In genomic region chr11:120578024-120578693, GRCm38 (mm10) we compare ENCODE assay signal across 12 mouse cellular contexts. TPM values are rescaled to one million over a fixed set of nuclear protein-coding genes. Genes with fewer than 3 reads are reported as not detected.
DNase-seq lines count a peak whose midpoint lies in the region; ATAC-seq and TF ChIP-seq lines count a peak whose summit lies in the region.
"Had no signal": no experiment of that assay in that cellular context is flagged by ENCODE, and none has a peak within 500 bp of the region (broad histone marks: within the 10 kb centered on the region; RNA-seq: fewer than 3 reads in every experiment).

No protein-coding gene starts in this region.

- H3K36me3 ChIP-seq in CH12.LX (replicated peaks in 1 of 2; ENCODE audit: control insufficient read depth in 1 of 2, insufficient read depth in 1 of 2, low read length in 1 of 2): peaks cover 32 to 46% of the 10 kb centered on the region in 2 experiments
- H3K36me3 ChIP-seq in embryonic facial prominence, embryonic 14.5 days (ENCODE audit: control insufficient read depth, insufficient read depth, low read length): peaks cover 33% of the 10 kb centered on the region
- H3K36me3 ChIP-seq in limb, embryonic 13.5 days: peaks cover 37% of the 10 kb centered on the region

- ATAC-seq in embryonic facial prominence, embryonic 14.5 days (ENCODE audit: low read depth): no peak
- no peak; the same call in 1 of the 2 replicates for ATAC-seq in limb, embryonic 13.5 days (ENCODE audit: low FRiP score, low read depth)

- dilution Hi-C loops in CH12.LX (cut with MboI; ENCODE audit: extremely low pct_ligation_motif_present, extremely low pct_unique_long_range_greater_than_20kb, low sequenced_read_pairs): no loop called here

- no peak for TF ChIP-seq RAD21 in CH12.LX (IDR thresholded peaks at IDR 0.05; ENCODE audit: low read depth, low read length)

- H3K27ac ChIP-seq in CH12.LX (ENCODE audit: insufficient read depth, low read depth): peak overlapping the region; percentile 5; the same call in 1 of the 2 replicates
- H3K27ac ChIP-seq in embryonic facial prominence, embryonic 14.5 days (replicated peaks; ENCODE audit: low read depth, low read length): no peak overlapping the region
- H3K27ac ChIP-seq in limb, embryonic 13.5 days: no peak overlapping the region
- H3K27ac ChIP-seq: embryonic facial prominence, embryonic 15.5 days; heart, adult 2 months; macrophage had no signal

- H3K4me3 ChIP-seq in CH12.LX (replicated peaks in 1 of 3; ENCODE audit: low read depth in 2 of 3, low read length in 2 of 3, poor library complexity in 1 of 3): no peak overlapping the region
- no peak overlapping the region for H3K4me3 ChIP-seq in embryonic facial prominence, embryonic 14.5 days (ENCODE audit: low read depth, low read length)
- no peak overlapping the region for H3K4me3 ChIP-seq in limb, embryonic 13.5 days
- H3K4me3 ChIP-seq: embryonic facial prominence, embryonic 15.5 days; heart, adult 2 months had no signal

- peaks cover 32% of the 10 kb centered on the region for H3K79me2 ChIP-seq in CH12.LX (replicated peaks; ENCODE audit: control insufficient read depth, extremely low read depth, insufficient read depth, poor library complexity, severe bottlenecking)

- H3K27me3 ChIP-seq in CH12.LX (replicated peaks): no peaks in the 10 kb centered on the region
- H3K27me3 ChIP-seq in embryonic facial prominence, embryonic 14.5 days (replicated peaks; ENCODE audit: control insufficient read depth, insufficient read depth, low read length): no peaks in the 10 kb centered on the region
- H3K27me3 ChIP-seq in limb, embryonic 13.5 days: no peaks in the 10 kb centered on the region
- H3K27me3 ChIP-seq: embryonic facial prominence, embryonic 15.5 days had no signal

- H3K9me3 ChIP-seq in CH12.LX (replicated peaks; ENCODE audit: low read length): no peaks in the 10 kb centered on the region
- H3K9me3 ChIP-seq in embryonic facial prominence, embryonic 14.5 days (ENCODE audit: control insufficient read depth, low read length): no peaks in the 10 kb centered on the region
- no peaks in the 10 kb centered on the region for H3K9me3 ChIP-seq in limb, embryonic 13.5 days
- H3K9me3 ChIP-seq: embryonic facial prominence, embryonic 15.5 days had no signal

- intact Hi-C loops in gastrocnemius, postnatal 14 days (cut with DNase I; ENCODE audit: low total_unique reads): no loop called here
- intact Hi-C loops in gastrocnemius, postnatal 36 days (cut with DNase I): loop anchor here (5.0 kb wide), 1 partner anchor 34 kb away; no protein-coding TSS in a partner anchor

- in situ Hi-C loops in CH12.LX (cut with MboI; ENCODE audit: low pct_ligation_motif_present, low pct_unique_long_range_greater_than_20kb, low sequenced_read_pairs): no loop called here

- TF ChIP-seq EP300 in CH12.LX (IDR thresholded peaks at IDR 0.05; ENCODE audit: low read length): no peak

- peaks cover 11 to 66% of the 10 kb centered on the region in 2 experiments for H3K4me1 ChIP-seq in CH12.LX (ENCODE audit: control insufficient read depth in 1 of 2, insufficient read depth in 2 of 2)
- peaks cover 16% of the 10 kb centered on the region for H3K4me1 ChIP-seq in embryonic facial prominence, embryonic 14.5 days (ENCODE audit: control insufficient read depth, insufficient read depth, low read length)
- peaks cover 32% of the 10 kb centered on the region for H3K4me1 ChIP-seq in limb, embryonic 13.5 days

- 74% methylated on average over 9 of the region's 10 CpGs for WGBS in embryonic facial prominence, embryonic 14.5 days
- 81% methylated on average over 10 of the region's 10 CpGs for WGBS in limb, embryonic 13.5 days

- H3K9ac ChIP-seq in CH12.LX (ENCODE audit: insufficient read depth, low read depth): no peak overlapping the region
- 0 out of 2 replicates have a peak overlapping the region, but pooled peaks have one; percentile 36 for H3K9ac ChIP-seq in embryonic facial prominence, embryonic 14.5 days (ENCODE audit: low read depth, low read length)
- 0 out of 2 replicates have a peak overlapping the region, but pooled peaks have one; percentile 39 for H3K9ac ChIP-seq in limb, embryonic 13.5 days
- H3K9ac ChIP-seq: embryonic facial prominence, embryonic 15.5 days had no signal

- 0 out of 2 replicates have a peak, but pooled peaks have one; percentile 12 for TF ChIP-seq POLR2A in CH12.LX (IDR thresholded peaks at IDR 0.05; ENCODE audit: low read depth, low read length)

- no peak overlapping the region for H3K4me2 ChIP-seq in CH12.LX (ENCODE audit: insufficient read depth, low read depth, poor library complexity, severe bottlenecking)
- no peak overlapping the region for H3K4me2 ChIP-seq in embryonic facial prominence, embryonic 14.5 days (ENCODE audit: low read depth, low read length)
- H3K4me2 ChIP-seq in limb, embryonic 13.5 days (replicated peaks): no peak overlapping the region
- H3K4me2 ChIP-seq: embryonic facial prominence, embryonic 15.5 days had no signal

- DNase-seq in gastrocnemius, postnatal 14 days: peak; percentile 17
- no peak for DNase-seq in gastrocnemius, postnatal 36 days
- DNase-seq in CH12.LX (ENCODE audit: extremely low read depth) (no peak), MN1 (ENCODE audit: low spot score) (no peak)
- no peak for DNase-seq in embryonic facial prominence, embryonic 14.5 days (ENCODE audit: low spot score)
- no peak for DNase-seq in Muller cell, postnatal 12 days (ENCODE audit: inconsistent ontology term)

- TF ChIP-seq CTCF in CH12.LX (conservative IDR thresholded peaks at IDR 0.05 in 1 of 2, IDR thresholded peaks at IDR 0.05 in 1 of 2; ENCODE audit: low read depth in 2 of 2, low read length in 2 of 2): no peak

TF ChIP-seq in CH12.LX, 34 proteins besides CTCF, POLR2A, EP300 and RAD21:
- TF ChIP-seq PAX5 (IDR thresholded peaks at IDR 0.05; ENCODE audit: low read length) (no peak), GABPA (IDR thresholded peaks at IDR 0.05; ENCODE audit: insufficient replicate concordance, low read depth, low read length) (no peak), SIN3A (IDR thresholded peaks at IDR 0.05; ENCODE audit: low read length) (no peak), IRF4 (IDR thresholded peaks at IDR 0.05; ENCODE audit: low read depth, low read length) (no peak), MEF2A (IDR thresholded peaks at IDR 0.05; ENCODE audit: borderline replicate concordance, low read depth, low read length) (no peak), NELFE (IDR thresholded peaks at IDR 0.05; ENCODE audit: low read depth, low read length) (no peak), MAFK (IDR thresholded peaks at IDR 0.05; ENCODE audit: insufficient replicate concordance, low read length) (no peak), MYC (IDR thresholded peaks at IDR 0.05; ENCODE audit: low read depth, low read length) (no peak), JUN (IDR thresholded peaks at IDR 0.05; ENCODE audit: insufficient read depth, low read depth, low read length) (no peak)

RNA-seq across cellular contexts. Expression of gene Arhgdia, which starts 3.3 kb away (rescaled TPM):
- 100 to 1,000 TPM; 118 to 144 TPM for total RNA-seq in gastrocnemius, postnatal 14 days (2021)
- 10 to 100 TPM; 73.1 to 77.1 TPM for total RNA-seq in gastrocnemius, postnatal 36 days (2021)
- total RNA-seq in CH12.LX (2012; rRNA removed) (417 and 467 TPM in 2 replicates), CH12.LX (2014; rRNA removed) (126 and 172 TPM in 2 replicates)
- 957 and 958 TPM in 2 replicates for polyA plus RNA-seq in CH12.LX (2012; ENCODE audit: insufficient read length, low read depth)
- 558 and 609 TPM in 2 replicates for polyA plus RNA-seq in embryonic facial prominence, embryonic 14.5 days (2014; fragmentation: Nextera tagmentation; extraction: Ambion mirVana)
- polyA plus RNA-seq in limb, embryonic 13.5 days (2015; fragmentation: Nextera tagmentation; extraction: Ambion mirVana): 530 and 555 TPM in 2 replicates

RNA-seq across cellular contexts. Expression of gene P4hb, which starts 5.1 kb away (rescaled TPM):
- total RNA-seq in gastrocnemius, postnatal 14 days (2021): 100 to 1,000 TPM; 264 to 301 TPM
- 100 to 1,000 TPM; 174 to 203 TPM for total RNA-seq in gastrocnemius, postnatal 36 days (2021)
- total RNA-seq in CH12.LX (2012; rRNA removed) (531 and 594 TPM in 2 replicates), CH12.LX (2014; rRNA removed) (453 and 486 TPM in 2 replicates)
- 644 and 662 TPM in 2 replicates for polyA plus RNA-seq in CH12.LX (2012; ENCODE audit: insufficient read length, low read depth)
- 996 and 1,037 TPM in 2 replicates for polyA plus RNA-seq in embryonic facial prominence, embryonic 14.5 days (2014; fragmentation: Nextera tagmentation; extraction: Ambion mirVana)
- 775 and 791 TPM in 2 replicates for polyA plus RNA-seq in limb, embryonic 13.5 days (2015; fragmentation: Nextera tagmentation; extraction: Ambion mirVana)

RNA-seq across cellular contexts. Expression of gene Alyref, which starts 20.0 kb away (rescaled TPM):
- total RNA-seq in gastrocnemius, postnatal 14 days (2021): 10 to 100 TPM; 44.6 to 60.9 TPM
- total RNA-seq in gastrocnemius, postnatal 36 days (2021): 10 to 100 TPM; 36.1 to 41.5 TPM
- 582 and 793 TPM in 2 replicates for total RNA-seq in CH12.LX (2012; rRNA removed)
- 358 and 361 TPM in 2 replicates for total RNA-seq in CH12.LX (2014; rRNA removed)
- polyA plus RNA-seq in CH12.LX (2012; ENCODE audit: insufficient read length, low read depth): 444 and 451 TPM in 2 replicates
- 406 and 433 TPM in 2 replicates for polyA plus RNA-seq in embryonic facial prominence, embryonic 14.5 days (2014; fragmentation: Nextera tagmentation; extraction: Ambion mirVana)
- 480 and 508 TPM in 2 replicates for polyA plus RNA-seq in limb, embryonic 13.5 days (2015; fragmentation: Nextera tagmentation; extraction: Ambion mirVana)

RNA-seq across cellular contexts. Expression of gene Anapc11, which starts 20.1 kb away (rescaled TPM):
- 10 to 100 TPM; 54.0 to 55.6 TPM for total RNA-seq in gastrocnemius, postnatal 14 days (2021)
- total RNA-seq in gastrocnemius, postnatal 36 days (2021): 10 to 100 TPM; 44.0 to 50.5 TPM
- total RNA-seq in CH12.LX (2012; rRNA removed) (108 and 114 TPM in 2 replicates), CH12.LX (2014; rRNA removed) (51.7 and 57.0 TPM in 2 replicates)
- 142 and 145 TPM in 2 replicates for polyA plus RNA-seq in CH12.LX (2012; ENCODE audit: insufficient read length, low read depth)
- polyA plus RNA-seq in embryonic facial prominence, embryonic 14.5 days (2014; fragmentation: Nextera tagmentation; extraction: Ambion mirVana): 238 and 242 TPM in 2 replicates
- polyA plus RNA-seq in limb, embryonic 13.5 days (2015; fragmentation: Nextera tagmentation; extraction: Ambion mirVana): 217 and 222 TPM in 2 replicates

RNA-seq across cellular contexts. Expression of gene Ppp1r27, which starts 27.2 kb away (rescaled TPM):
- 100 to 1,000 TPM; 159 to 234 TPM for total RNA-seq in gastrocnemius, postnatal 14 days (2021)
- 100 to 1,000 TPM; 153 to 173 TPM for total RNA-seq in gastrocnemius, postnatal 36 days (2021)
- total RNA-seq in CH12.LX (2012; rRNA removed) (not detected in 2 replicates), CH12.LX (2014; rRNA removed) (not detected in 2 replicates)
- polyA plus RNA-seq in CH12.LX (2012; ENCODE audit: insufficient read length, low read depth): not detected in 2 replicates
- 9.6 and 9.7 TPM in 2 replicates for polyA plus RNA-seq in embryonic facial prominence, embryonic 14.5 days (2014; fragmentation: Nextera tagmentation; extraction: Ambion mirVana)
- 0.59 and 0.94 TPM in 2 replicates for polyA plus RNA-seq in limb, embryonic 13.5 days (2015; fragmentation: Nextera tagmentation; extraction: Ambion mirVana)
- total RNA-seq: layer of hippocampus, adult 8-10 months had no signal
- polyA plus RNA-seq: brain, embryonic 14.5 days; macrophage had no signal

Comparison
In these comparisons a context has a peak if more than half of its experiments do, and no peak if none do; other contexts are left out.
1. RNA of gene Alyref, which starts 20.0 kb away (total RNA-seq): 358 to 793 TPM in CH12.LX; 44.6 to 60.9 TPM in gastrocnemius, postnatal 14 days and 36.1 to 41.5 TPM in gastrocnemius, postnatal 36 days; every median in the first group is over 4 times any median in the second.